Mouse (Mus musculus): ENCODE data around the gene Limch1. TPM values are rescaled to one million over a fixed set of nuclear protein-coding genes. Genes with fewer than 3 reads are reported as not detected.

Limch1 gene
- polyA plus RNA-seq, 1 experiment = 44.2 TPM

DNA sequence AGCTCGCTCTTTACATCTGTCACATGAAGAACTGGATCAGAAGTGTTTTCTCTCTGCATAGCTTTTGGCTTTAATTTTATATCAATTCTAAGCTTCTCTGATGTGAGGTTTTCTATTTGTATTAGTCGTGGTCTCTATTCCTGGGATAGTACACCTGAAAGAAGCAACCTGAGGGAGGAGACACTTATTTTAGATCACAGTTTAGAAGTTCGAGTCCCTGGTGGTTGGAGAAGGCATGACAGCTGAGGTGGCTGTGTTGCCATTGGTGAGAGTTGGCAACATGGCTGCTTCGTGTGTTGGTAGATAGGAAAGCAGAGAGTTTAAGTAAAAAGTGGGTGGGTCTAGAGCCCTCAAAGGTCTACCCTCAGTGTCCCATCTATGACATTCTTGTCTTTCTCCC, 91.3 kb downstream of the Limch1 start:
- H3K27ac ChIP-seq (ENCODE audit: insufficient read depth, low read length) = no peak overlapping the region

DNA sequence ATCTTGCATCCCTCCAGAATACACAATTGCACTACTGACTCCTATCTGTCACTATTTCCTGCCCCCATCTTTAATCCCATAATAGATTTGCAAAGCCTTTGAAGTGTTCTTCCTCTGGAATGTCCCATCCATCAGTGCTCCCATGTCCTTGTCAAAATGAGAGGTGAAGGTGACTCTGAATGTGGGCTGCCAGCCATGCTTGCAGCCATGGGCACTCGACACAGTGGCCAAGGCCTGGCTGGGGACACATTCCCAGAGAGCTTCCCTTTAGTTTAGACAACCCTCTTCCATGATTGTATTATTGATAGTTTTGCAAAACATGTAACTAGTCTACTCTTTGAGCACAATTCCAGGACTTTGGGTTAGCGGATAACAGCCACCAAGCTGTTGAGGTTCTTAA, 96.3 kb downstream of the Limch1 start:
- no peak overlapping the region for H3K27ac ChIP-seq (ENCODE audit: insufficient read depth, low read length)
- TF ChIP-seq CTCF (IDR thresholded peaks at IDR 0.05; ENCODE audit: borderline replicate concordance, insufficient read depth, low read length) (no peak), POLR2A (IDR thresholded peaks at IDR 0.05; ENCODE audit: low read depth, low read length) (no peak)
- no peak overlapping the region for H3K4me3 ChIP-seq (ENCODE audit: insufficient read depth, low read length)
- peaks cover 7% of the 10 kb centered on the region for H3K4me1 ChIP-seq (ENCODE audit: control insufficient read depth, insufficient read depth, low read length)

More for the DNA sequence above, 91.3 kb downstream of the Limch1 start:
- Histone ChIP-seq H3K4me1 (ENCODE audit: control insufficient read depth, insufficient read depth, low read length) (no peaks in the 10 kb centered on the region; the same call in 1 of the 2 replicates), H3K4me3 (ENCODE audit: insufficient read depth, low read length) (no peak overlapping the region)
- TF ChIP-seq CTCF (IDR thresholded peaks at IDR 0.05; ENCODE audit: borderline replicate concordance, insufficient read depth, low read length) = no peak
- no peak for TF ChIP-seq POLR2A (IDR thresholded peaks at IDR 0.05; ENCODE audit: low read depth, low read length)

DNA sequence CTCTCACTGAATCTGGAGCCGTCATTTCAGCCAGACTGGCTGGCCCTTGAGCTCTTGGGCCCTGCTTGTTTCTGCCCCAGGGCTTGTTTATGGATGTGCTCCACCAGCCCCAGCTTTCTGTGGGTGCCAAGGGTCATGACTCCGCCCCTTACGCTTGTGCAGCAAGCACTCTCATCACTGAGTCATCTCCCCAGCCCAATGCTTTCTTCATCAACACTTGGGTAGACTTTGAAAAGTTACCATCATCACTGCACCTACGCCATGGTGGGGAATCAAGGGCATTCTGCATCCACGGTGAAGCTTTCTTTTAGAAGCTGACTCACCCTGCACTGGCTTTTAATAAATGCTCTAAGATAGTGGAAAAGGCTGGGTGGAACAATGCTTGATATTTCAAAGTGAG, 97.1 kb downstream of the Limch1 start:
- Histone ChIP-seq H3K4me3 (ENCODE audit: insufficient read depth, low read length) (no peak overlapping the region), H3K27ac (ENCODE audit: insufficient read depth, low read length) (no peak overlapping the region), H3K4me1 (ENCODE audit: control insufficient read depth, insufficient read depth, low read length) (peaks cover 7% of the 10 kb centered on the region)
- no peak for TF ChIP-seq POLR2A (IDR thresholded peaks at IDR 0.05; ENCODE audit: low read depth, low read length)
- TF ChIP-seq CTCF (IDR thresholded peaks at IDR 0.05; ENCODE audit: borderline replicate concordance, insufficient read depth, low read length) = no peak

DNA sequence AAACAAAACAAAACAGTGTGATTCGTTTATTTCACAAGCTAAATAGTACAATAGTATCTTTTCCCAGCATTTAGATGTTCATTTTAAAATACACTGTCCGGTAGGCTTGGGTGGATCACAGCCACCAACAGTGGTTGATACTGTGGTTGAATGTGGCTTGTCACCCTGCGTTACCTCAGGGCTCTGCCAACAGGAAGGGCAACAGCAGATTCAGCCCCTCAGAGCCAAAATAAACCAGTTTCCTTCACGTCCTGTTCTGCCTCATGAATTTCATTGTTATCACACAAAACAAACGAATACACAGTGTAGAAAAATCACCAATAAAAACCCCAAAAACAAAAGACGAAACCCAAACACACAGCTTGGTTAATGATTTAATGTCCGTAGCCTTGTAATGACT, 102.5 kb downstream of the Limch1 start:
- Histone ChIP-seq H3K4me3 (ENCODE audit: insufficient read depth, low read length) (no peak overlapping the region), H3K27ac (ENCODE audit: insufficient read depth, low read length) (no peak overlapping the region), H3K4me1 (ENCODE audit: control insufficient read depth, insufficient read depth, low read length) (peaks cover 10% of the 10 kb centered on the region)
- no peak for TF ChIP-seq CTCF (IDR thresholded peaks at IDR 0.05; ENCODE audit: borderline replicate concordance, insufficient read depth, low read length)
- no peak for TF ChIP-seq POLR2A (IDR thresholded peaks at IDR 0.05; ENCODE audit: low read depth, low read length)

DNA sequence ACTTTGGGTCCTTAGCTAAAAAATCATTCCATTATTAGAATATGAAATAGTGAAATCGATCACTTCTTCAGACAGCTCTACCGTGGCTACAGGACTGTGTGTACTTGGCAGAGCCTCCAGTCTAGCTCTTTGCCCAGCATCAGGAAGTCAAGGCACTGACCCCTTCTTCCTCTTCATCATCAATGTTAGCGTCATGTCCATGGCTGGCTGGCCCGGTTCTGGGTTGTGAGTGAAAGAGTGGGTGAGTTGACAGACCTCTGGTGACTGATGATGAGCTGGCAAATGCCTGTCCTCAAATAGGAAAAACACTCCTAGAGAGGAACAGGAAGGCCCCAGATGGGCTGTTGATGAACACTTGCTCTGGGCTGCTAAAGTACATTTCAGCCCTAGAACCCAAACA, 103.5 kb downstream of the Limch1 start:
- H3K27ac ChIP-seq (ENCODE audit: insufficient read depth, low read length) = no peak overlapping the region
- H3K4me1 ChIP-seq (ENCODE audit: control insufficient read depth, insufficient read depth, low read length) = peaks cover 6% of the 10 kb centered on the region
- no peak overlapping the region for H3K4me3 ChIP-seq (ENCODE audit: insufficient read depth, low read length)
- TF ChIP-seq POLR2A (IDR thresholded peaks at IDR 0.05; ENCODE audit: low read depth, low read length) (no peak), CTCF (IDR thresholded peaks at IDR 0.05; ENCODE audit: borderline replicate concordance, insufficient read depth, low read length) (no peak)

DNA sequence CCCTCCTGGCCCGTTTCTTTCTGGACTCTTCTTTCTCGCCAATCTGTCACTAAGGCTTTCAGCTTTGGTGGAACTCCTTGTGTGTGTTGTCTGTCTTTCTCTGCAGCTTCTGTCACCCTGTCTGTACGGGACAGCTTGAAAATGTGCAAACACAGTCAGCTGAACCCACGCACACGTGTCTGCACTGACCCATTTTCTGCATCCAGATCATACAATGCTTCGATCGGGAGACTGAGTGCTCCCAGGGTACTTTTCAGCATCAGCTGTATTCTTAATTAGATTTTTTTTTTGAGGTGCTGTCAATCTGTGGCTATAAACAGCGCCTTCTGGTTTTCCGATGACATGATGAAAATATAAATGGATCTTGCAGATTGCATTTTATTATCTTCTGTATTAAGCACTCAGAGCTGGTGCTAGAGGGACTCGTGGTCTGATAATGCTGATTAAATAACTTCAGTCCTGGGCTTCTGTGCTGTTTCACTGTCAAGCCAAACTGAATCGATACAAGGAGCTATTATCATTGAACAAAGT, 105.2 kb downstream of the Limch1 start:
- H3K4me1 ChIP-seq (ENCODE audit: control insufficient read depth, insufficient read depth, low read length) = peaks cover 9% of the 10 kb centered on the region
- TF ChIP-seq POLR2A (IDR thresholded peaks at IDR 0.05; ENCODE audit: low read depth, low read length) = no peak
- no peak for TF ChIP-seq CTCF (IDR thresholded peaks at IDR 0.05; ENCODE audit: borderline replicate concordance, insufficient read depth, low read length)

DNA sequence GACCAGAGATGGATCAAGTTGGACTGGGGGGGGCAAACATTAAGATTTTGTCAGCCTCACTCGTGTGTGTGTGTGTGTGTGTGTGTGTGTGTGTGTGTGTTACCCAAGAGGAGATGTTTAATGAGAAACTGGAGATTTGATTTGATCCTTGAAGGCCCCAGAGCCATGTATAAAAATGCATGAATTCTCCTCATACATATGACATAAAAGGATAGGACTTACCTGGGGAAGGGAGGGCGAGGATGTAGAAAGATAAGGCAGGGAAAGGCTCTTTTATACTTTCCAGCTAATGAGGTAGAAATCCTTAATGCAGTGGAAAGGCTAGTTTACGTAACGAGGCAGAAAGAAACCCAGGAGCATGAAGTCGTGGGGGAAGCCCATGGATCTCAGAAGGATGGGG, 106.1 kb downstream of the Limch1 start:
- Histone ChIP-seq H3K4me1 (ENCODE audit: control insufficient read depth, insufficient read depth, low read length) (peaks cover 6% of the 10 kb centered on the region; the same call in 1 of the 2 replicates), H3K27ac (ENCODE audit: insufficient read depth, low read length) (no peak overlapping the region), H3K4me3 (ENCODE audit: insufficient read depth, low read length) (no peak overlapping the region)
- TF ChIP-seq POLR2A (IDR thresholded peaks at IDR 0.05; ENCODE audit: low read depth, low read length) (no peak), CTCF (IDR thresholded peaks at IDR 0.05; ENCODE audit: borderline replicate concordance, insufficient read depth, low read length) (no peak)

More for the DNA sequence above, 105.2 kb downstream of the Limch1 start:
- H3K4me3 ChIP-seq (ENCODE audit: insufficient read depth, low read length) = no peak overlapping the region
- no peak overlapping the region for H3K27ac ChIP-seq (ENCODE audit: insufficient read depth, low read length)

DNA sequence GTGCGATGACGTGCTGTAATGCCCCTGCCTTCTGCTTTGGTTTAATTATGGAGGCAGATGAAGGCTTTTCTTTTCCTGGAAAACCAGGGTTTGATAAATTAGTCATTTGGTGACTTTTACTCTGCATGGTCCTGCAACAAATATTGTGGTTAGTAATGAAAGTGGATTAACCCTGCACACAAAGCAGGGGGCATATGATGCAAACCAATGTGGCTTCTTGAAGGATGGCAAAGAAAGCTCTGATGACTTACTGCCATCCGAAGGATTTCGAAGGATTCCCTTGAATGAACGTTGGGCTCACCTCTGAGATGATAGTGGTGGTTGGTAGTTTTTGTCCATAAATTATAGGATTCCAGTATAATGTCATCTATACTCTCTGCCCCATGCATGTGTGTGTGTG, 108.6 kb downstream of the Limch1 start:
- Histone ChIP-seq H3K4me1 (ENCODE audit: control insufficient read depth, insufficient read depth, low read length) (peaks cover 6% of the 10 kb centered on the region; the same call in 1 of the 2 replicates), H3K27ac (ENCODE audit: insufficient read depth, low read length) (no peak overlapping the region), H3K4me3 (ENCODE audit: insufficient read depth, low read length) (no peak overlapping the region)
- TF ChIP-seq POLR2A (IDR thresholded peaks at IDR 0.05; ENCODE audit: low read depth, low read length) = no peak
- TF ChIP-seq CTCF (IDR thresholded peaks at IDR 0.05; ENCODE audit: borderline replicate concordance, insufficient read depth, low read length) = no peak

DNA sequence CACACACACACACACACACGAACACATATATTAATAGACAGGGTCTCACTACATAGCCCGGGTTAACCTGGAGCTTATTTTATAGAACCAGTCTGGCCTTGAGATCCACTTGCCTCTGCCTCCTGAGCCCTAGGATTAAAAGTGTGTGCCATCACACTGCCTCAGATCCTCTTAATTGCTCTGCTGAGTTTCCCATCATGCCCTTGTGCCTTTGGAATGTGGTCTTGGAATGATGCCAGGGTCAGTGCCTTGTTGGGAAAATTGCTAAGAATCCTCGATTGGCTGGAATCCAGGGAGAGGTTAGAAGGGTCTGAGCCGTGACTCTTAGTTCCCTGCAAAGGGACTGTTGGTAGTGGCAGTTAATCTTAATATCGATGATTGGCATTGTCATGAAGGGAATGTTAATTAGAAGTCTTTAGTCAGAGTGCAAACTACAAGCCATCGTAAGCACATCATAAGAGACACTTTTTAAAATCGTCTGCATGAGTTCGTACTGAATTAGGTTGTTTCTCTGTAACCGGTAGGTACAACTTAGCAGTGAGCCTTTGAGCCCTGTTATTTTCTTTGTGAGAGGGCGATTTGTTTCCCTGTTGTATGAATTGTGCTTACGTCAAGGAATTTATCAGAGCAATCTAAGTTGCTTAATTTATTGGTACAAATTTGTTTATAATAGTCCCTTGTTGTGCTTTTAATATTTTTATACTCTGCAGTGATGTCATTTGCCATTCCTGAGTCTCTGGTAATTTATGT, 109.9 kb downstream of the Limch1 start:
- Histone ChIP-seq H3K4me1 (ENCODE audit: control insufficient read depth, insufficient read depth, low read length) (0 out of 2 replicates have a peak, but pooled peaks cover 4% of the 10 kb centered on the region), H3K4me3 (ENCODE audit: insufficient read depth, low read length) (no peak overlapping the region), H3K27ac (ENCODE audit: insufficient read depth, low read length) (no peak overlapping the region)
- no peak for TF ChIP-seq POLR2A (IDR thresholded peaks at IDR 0.05; ENCODE audit: low read depth, low read length)
- TF ChIP-seq CTCF (IDR thresholded peaks at IDR 0.05; ENCODE audit: borderline replicate concordance, insufficient read depth, low read length) = no peak

DNA sequence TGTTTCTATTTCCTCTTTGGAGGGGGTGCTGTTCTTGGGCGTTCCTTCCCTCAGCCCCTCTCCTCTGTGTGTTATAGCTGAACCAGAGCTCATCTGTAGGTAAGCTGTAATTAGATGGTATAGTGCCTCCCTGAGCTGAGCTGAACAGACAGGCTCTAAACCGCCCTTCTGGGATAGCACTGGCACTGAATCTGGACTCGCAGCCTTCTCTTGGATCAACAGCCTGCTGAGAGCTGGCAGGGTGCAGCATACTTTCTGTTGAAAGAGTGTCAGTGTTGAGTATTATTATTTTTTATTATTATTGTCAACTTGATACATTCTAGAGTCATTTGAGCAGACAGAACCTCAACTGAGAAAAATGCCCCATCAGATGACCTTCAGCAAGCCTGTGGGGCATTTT, 113.9 kb downstream of the Limch1 start:
- TF ChIP-seq POLR2A (IDR thresholded peaks at IDR 0.05; ENCODE audit: low read depth, low read length) = no peak
- no peak for TF ChIP-seq CTCF (IDR thresholded peaks at IDR 0.05; ENCODE audit: borderline replicate concordance, insufficient read depth, low read length)
- peaks cover 6% of the 10 kb centered on the region; the same call in 1 of the 2 replicates for H3K4me1 ChIP-seq (ENCODE audit: control insufficient read depth, insufficient read depth, low read length)
- no peak overlapping the region for H3K4me3 ChIP-seq (ENCODE audit: insufficient read depth, low read length)
- no peak overlapping the region for H3K27ac ChIP-seq (ENCODE audit: insufficient read depth, low read length)
